Mouse (Mus musculus) kidney, embryonic 15.5 days (tissue): ENCODE measurements around the gene Dnajc15. TPM values are rescaled to one million over a fixed set of nuclear protein-coding genes. Genes with fewer than 3 reads are reported as not detected.

Experiments
- ATAC-seq: fragments of 200-750 bp; cut with Nextera tagmentation; replicated peaks from 2 replicates; pipeline ENCODE4 v1.8.0; 2017; ENCODE audit warnings: moderate TSS enrichment; ENCODE audit not compliant: low FRiP score
- H3K27ac ChIP-seq: fragments of 300-500 bp; sonication (generic); 2 replicates; pipeline ENCODE4 v1.5.1; 2015; ENCODE audit warnings: mild to moderate bottlenecking, inconsistent platforms
- H3K27me3 ChIP-seq: fragments of 300-500 bp; sonication (generic); 2 replicates; pipeline ENCODE4 v1.6.1; 2015; ENCODE audit warnings: inconsistent platforms
- H3K36me3 ChIP-seq: fragments of 300-500 bp; sonication (generic); 2 replicates; pipeline ENCODE4 v1.6.1; 2015; ENCODE audit warnings: inconsistent platforms
- H3K4me1 ChIP-seq: fragments of 300-500 bp; sonication (generic); 2 replicates; pipeline ENCODE4 v1.6.1; 2015; ENCODE audit warnings: inconsistent platforms
- H3K4me2 ChIP-seq: fragments of 300-500 bp; sonication (generic); 2 replicates; pipeline ENCODE4 v1.6.1; 2015; ENCODE audit warnings: moderate library complexity, mild to moderate bottlenecking, inconsistent platforms
- H3K4me3 ChIP-seq: fragments of 300-500 bp; sonication (generic); replicated peaks from 2 replicates; pipeline ENCODE4 v1.5.1; 2015; ENCODE audit warnings: mild to moderate bottlenecking, inconsistent platforms
- H3K9ac ChIP-seq: fragments of 300-500 bp; sonication (generic); 2 replicates; pipeline ENCODE4 v1.6.1; 2015; ENCODE audit warnings: mild to moderate bottlenecking, inconsistent platforms
- H3K9me3 ChIP-seq: fragments of 300-500 bp; sonication (generic); replicated peaks from 2 replicates; pipeline ENCODE4 v1.6.1; 2016; ENCODE audit warnings: inconsistent platforms
- WGBS: fragments of 180-500 bp; shearing (Covaris S2); methylation state at CpG from one replicate; pipeline ENCODE4 v1.1.7; 2015; ENCODE audit warnings: mixed read lengths; 5-methylcytosine and 5-hydroxymethylcytosine counted together
- polyA plus RNA-seq: library from polyadenylated mRNA; unstranded; fragments of >200 nt; fragmentation: Nextera tagmentation; extraction: Ambion mirVana; gene quantifications from 2 replicates; pipeline ENCODE4 v1.2.1, GENCODE M21; 2015

Gene Dnajc15
- polyA plus RNA-seq, 1 experiment from 2014 or later = 118 TPM

DNA sequence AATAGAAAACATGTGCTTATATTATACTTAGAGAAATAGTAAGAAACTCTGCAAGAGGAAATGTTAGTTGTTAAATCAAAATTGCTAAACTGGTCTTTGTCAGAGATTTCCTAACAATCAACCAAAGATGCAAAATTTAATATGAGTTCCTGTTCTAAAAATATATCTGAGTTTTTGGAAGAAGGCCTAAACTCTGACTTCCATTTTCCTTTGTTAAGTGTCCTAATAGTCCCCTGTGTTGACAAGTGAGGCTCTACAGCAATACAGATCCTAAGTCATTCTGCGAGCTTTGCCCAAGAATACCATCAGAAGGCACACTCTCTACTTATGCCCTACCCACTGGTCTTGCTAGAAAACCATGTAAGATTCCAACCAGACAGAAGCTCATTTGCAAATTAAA lies 21.0 kb downstream of the Dnajc15 start:
- no peak for ATAC-seq
- no peak overlapping the region for H3K9ac ChIP-seq
- no peaks in the 10 kb centered on the region; the same call in 1 of the 2 replicates for H3K9me3 ChIP-seq
- H3K4me1 ChIP-seq = 0 out of 2 replicates have a peak, but pooled peaks cover 2% of the 10 kb centered on the region
- no peak overlapping the region for H3K4me3 ChIP-seq
- H3K36me3 ChIP-seq = peaks cover 21% of the 10 kb centered on the region
- H3K27me3 ChIP-seq = no peaks in the 10 kb centered on the region
- H3K27ac ChIP-seq = no peak overlapping the region
- WGBS = 92% methylated on average over 1 of the region's 1 CpGs
- H3K4me2 ChIP-seq = no peak overlapping the region

DNA sequence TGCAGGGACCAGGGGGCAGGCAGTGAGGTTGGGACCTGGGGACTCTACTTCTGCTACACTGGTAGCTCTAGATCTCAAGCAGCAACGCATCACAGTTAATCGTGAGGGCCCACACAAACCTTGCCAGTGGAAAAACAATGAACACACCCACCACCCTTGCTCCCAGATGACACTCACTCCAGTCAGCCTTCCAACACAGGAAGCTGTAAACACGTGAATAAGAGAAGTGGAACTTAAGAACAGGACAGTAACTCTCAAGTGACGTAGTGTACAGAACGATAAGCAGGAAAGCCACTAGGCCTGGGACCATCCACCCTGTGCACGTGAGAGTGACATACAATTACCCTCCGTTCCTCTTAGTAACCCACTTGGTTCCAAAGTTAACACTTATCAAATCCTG lies 25.1 kb downstream of the Dnajc15 start:
- ATAC-seq = no peak
- Histone ChIP-seq H3K9me3 (no peaks in the 10 kb centered on the region), H3K4me1 (peaks cover 13% of the 10 kb centered on the region; the same call in 1 of the 2 replicates), H3K27me3 (no peaks in the 10 kb centered on the region), H3K4me2 (no peak overlapping the region), H3K4me3 (no peak overlapping the region), H3K27ac (no peak overlapping the region), H3K9ac (no peak overlapping the region), H3K36me3 (peaks cover 16% of the 10 kb centered on the region)
- WGBS = 77% methylated on average over 7 of the region's 7 CpGs

DNA sequence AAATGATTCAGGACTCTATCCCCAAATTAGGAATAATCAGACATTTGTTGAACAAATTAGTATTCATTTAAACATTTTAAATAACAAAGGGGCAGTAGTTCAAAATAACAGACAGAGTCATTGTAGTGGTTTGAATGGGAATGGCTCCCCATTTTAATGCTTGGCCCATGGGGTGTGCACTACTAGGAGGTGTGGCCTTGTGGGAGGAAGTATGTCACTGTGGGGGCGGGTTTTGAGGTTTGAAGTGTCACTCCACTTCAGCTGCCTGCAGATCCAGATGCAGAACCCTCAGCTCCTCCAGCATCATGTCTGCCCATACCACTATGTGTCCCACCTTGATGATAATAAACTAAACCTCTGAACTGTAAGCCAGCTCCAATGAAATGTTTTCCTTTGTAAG lies 26.6 kb downstream of the Dnajc15 start:
- Histone ChIP-seq H3K4me2 (no peak overlapping the region), H3K9me3 (no peaks in the 10 kb centered on the region), H3K4me3 (no peak overlapping the region), H3K9ac (no peak overlapping the region), H3K27ac (no peak overlapping the region), H3K4me1 (peaks cover 13% of the 10 kb centered on the region; the same call in 1 of the 2 replicates), H3K36me3 (peaks cover 16% of the 10 kb centered on the region), H3K27me3 (no peaks in the 10 kb centered on the region)
- 88% methylated on average over 1 of the region's 1 CpGs for WGBS
- no peak for ATAC-seq

GRCm38 (mm10) chr14:77846206-77846605 lies 28.7 kb downstream of the Dnajc15 start:
- H3K36me3 ChIP-seq = 0 out of 2 replicates have a peak, but pooled peaks cover 3% of the 10 kb centered on the region
- no peak overlapping the region for H3K4me3 ChIP-seq
- H3K4me2 ChIP-seq = no peak overlapping the region
- H3K27me3 ChIP-seq = no peaks in the 10 kb centered on the region
- H3K4me1 ChIP-seq = peaks cover 13% of the 10 kb centered on the region; the same call in 1 of the 2 replicates
- 45% methylated on average over 4 of the region's 4 CpGs for WGBS
- H3K9me3 ChIP-seq = no peaks in the 10 kb centered on the region
- H3K27ac ChIP-seq = 0 out of 2 replicates have a peak overlapping the region, but pooled peaks have one; percentile 54
- H3K9ac ChIP-seq = no peak overlapping the region
- ATAC-seq = peak; percentile 87

DNA sequence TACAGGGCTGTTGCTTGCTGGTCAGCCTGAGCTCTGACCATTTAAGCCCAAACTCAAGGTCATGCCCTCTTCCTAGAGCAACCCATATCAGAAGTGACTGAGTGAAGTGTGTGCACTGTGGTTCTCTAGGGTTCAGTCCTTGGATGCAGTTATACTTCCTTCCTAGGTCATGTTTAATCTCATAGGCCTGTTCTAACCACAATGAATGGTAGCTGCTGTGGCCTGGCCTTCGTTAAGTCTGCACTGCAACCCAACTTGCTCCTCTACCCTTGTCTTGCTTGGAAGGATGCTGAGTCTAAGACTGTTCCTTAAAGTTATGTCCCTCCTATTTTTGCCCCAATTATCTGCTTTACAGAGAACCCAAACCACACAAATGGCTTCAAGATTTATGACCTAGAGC lies 29.4 kb downstream of the Dnajc15 start:
- peaks cover 13% of the 10 kb centered on the region; the same call in 1 of the 2 replicates for H3K4me1 ChIP-seq
- no peak overlapping the region for H3K4me3 ChIP-seq
- H3K27me3 ChIP-seq = no peaks in the 10 kb centered on the region
- no peak overlapping the region for H3K4me2 ChIP-seq
- no peak overlapping the region for H3K9ac ChIP-seq
- no peak for ATAC-seq
- H3K36me3 ChIP-seq = 0 out of 2 replicates have a peak, but pooled peaks cover 3% of the 10 kb centered on the region
- WGBS = 80% methylated on average over 1 of the region's 1 CpGs
- H3K27ac ChIP-seq = peak overlapping the region; percentile 54
- no peaks in the 10 kb centered on the region for H3K9me3 ChIP-seq

DNA sequence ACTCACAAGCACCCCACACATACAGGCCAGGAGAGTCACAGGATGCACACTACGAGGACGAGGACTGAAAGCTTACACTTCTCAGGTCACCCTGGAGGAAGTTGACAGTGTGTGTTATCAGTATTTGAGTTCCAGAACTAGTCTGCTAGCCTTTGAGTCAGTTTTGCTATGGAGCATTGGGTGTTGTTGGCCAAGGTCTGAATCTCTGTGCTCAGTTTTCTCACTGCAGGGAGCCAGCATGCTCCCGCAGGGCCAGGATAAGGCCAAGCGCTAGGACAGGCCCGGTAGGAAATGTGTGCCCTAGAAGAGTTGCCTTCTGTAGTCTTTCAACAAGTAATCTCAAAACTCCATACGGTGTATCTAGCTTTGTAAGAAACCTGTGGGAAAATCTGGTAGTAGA lies 34.4 kb downstream of the Dnajc15 start:
- Histone ChIP-seq H3K9me3 (no peaks in the 10 kb centered on the region), H3K4me3 (no peak overlapping the region), H3K27me3 (no peaks in the 10 kb centered on the region), H3K9ac (no peak overlapping the region), H3K36me3 (no peaks in the 10 kb centered on the region), H3K4me1 (peaks cover 4% of the 10 kb centered on the region; the same call in 1 of the 2 replicates), H3K27ac (no peak overlapping the region), H3K4me2 (no peak overlapping the region)
- WGBS = 76% methylated on average over 6 of the region's 6 CpGs
- no peak for ATAC-seq

GRCm38 (mm10) chr14:77840078-77840477 lies 34.8 kb downstream of the Dnajc15 start:
- H3K4me2 ChIP-seq = no peak overlapping the region
- H3K4me1 ChIP-seq = no peaks in the 10 kb centered on the region
- H3K36me3 ChIP-seq = no peaks in the 10 kb centered on the region
- 80% methylated on average over 2 of the region's 2 CpGs for WGBS
- H3K27me3 ChIP-seq = no peaks in the 10 kb centered on the region
- H3K27ac ChIP-seq = no peak overlapping the region
- no peak overlapping the region for H3K4me3 ChIP-seq
- no peak overlapping the region for H3K9ac ChIP-seq
- ATAC-seq = no peak
- no peaks in the 10 kb centered on the region for H3K9me3 ChIP-seq

DNA sequence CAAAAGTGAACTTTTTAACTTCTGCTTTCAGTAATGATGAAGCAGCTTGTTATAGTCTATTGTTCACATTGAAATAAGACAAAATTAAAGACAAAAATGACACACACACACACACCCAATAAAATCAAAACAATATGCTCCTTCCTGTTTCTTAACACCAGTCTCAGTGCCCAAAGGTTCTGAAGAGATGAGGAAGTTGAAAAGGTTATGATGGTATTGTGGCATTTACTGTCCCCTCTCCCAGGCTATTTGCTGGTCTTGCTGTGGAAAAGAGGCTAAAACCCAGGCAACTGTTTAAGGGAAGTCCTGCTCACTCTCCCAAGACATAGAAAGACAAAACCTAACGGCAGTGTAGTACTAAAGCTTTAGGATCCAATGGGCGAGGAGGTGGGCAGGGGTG lies 38.1 kb downstream of the Dnajc15 start:
- H3K36me3 ChIP-seq = no peaks in the 10 kb centered on the region
- no peak for ATAC-seq
- 77% methylated on average over 2 of the region's 2 CpGs for WGBS
- H3K4me2 ChIP-seq = no peak overlapping the region
- H3K27ac ChIP-seq = no peak overlapping the region
- no peaks in the 10 kb centered on the region for H3K9me3 ChIP-seq
- H3K4me1 ChIP-seq = no peaks in the 10 kb centered on the region
- no peak overlapping the region for H3K9ac ChIP-seq
- no peak overlapping the region for H3K4me3 ChIP-seq
- H3K27me3 ChIP-seq = no peaks in the 10 kb centered on the region

GRCm38 (mm10) chr14:77832359-77832758 lies 42.6 kb downstream of the Dnajc15 start:
- Histone ChIP-seq H3K9me3 (no peaks in the 10 kb centered on the region), H3K27me3 (no peaks in the 10 kb centered on the region), H3K4me3 (no peak overlapping the region), H3K4me1 (no peaks in the 10 kb centered on the region), H3K4me2 (no peak overlapping the region), H3K9ac (no peak overlapping the region), H3K36me3 (no peaks in the 10 kb centered on the region), H3K27ac (no peak overlapping the region)
- ATAC-seq = no peak

DNA sequence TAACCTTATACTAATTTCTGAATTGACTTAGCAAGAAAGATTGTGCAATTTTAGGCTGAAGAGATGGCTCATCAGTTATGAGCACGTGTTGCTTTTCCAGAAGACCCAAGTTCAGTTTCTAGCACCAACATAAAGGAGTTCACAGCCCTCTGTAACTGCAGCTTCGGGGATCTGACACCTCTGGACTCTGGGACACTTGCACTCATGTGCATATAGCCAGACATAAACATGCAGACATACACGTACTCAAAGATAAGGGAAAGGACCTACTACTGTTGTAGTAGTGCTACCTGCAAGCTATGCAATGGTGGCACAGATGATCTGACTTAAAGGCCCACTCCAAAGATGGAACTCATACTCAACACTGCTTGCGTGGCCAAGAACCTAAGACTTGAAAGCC lies 43.0 kb downstream of the Dnajc15 start:
- Histone ChIP-seq H3K4me2 (no peak overlapping the region), H3K9ac (no peak overlapping the region), H3K27ac (no peak overlapping the region), H3K27me3 (no peaks in the 10 kb centered on the region), H3K9me3 (no peaks in the 10 kb centered on the region), H3K36me3 (no peaks in the 10 kb centered on the region), H3K4me3 (no peak overlapping the region), H3K4me1 (no peaks in the 10 kb centered on the region)
- WGBS = 89% methylated on average over 4 of the region's 4 CpGs
- ATAC-seq = no peak

DNA sequence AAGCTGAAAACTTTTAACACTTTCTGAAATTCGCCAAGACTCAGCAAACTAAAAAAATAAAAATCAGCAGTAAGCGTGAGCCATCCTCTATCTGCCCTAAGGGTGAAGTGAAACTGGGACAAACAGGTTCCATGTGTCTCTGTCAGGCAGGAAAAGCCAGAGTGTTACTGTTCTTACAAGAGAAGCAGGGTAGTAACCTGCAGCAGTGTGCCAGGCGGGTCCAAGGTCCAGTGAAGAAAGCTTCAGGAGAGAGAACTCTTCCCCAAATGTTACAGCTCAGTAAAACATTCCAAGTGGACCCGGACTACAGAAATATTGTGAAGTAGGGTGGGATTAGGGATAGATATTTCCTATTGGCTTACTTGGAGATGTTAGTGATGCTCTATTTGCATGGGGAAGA lies 45.3 kb downstream of the Dnajc15 start:
- Histone ChIP-seq H3K4me2 (no peak overlapping the region), H3K27me3 (no peaks in the 10 kb centered on the region), H3K36me3 (peaks cover 8% of the 10 kb centered on the region; the same call in 1 of the 2 replicates), H3K4me1 (no peaks in the 10 kb centered on the region), H3K9me3 (no peaks in the 10 kb centered on the region), H3K4me3 (no peak overlapping the region), H3K27ac (no peak overlapping the region), H3K9ac (no peak overlapping the region)
- ATAC-seq = no peak
- 85% methylated on average over 4 of the region's 4 CpGs for WGBS

DNA sequence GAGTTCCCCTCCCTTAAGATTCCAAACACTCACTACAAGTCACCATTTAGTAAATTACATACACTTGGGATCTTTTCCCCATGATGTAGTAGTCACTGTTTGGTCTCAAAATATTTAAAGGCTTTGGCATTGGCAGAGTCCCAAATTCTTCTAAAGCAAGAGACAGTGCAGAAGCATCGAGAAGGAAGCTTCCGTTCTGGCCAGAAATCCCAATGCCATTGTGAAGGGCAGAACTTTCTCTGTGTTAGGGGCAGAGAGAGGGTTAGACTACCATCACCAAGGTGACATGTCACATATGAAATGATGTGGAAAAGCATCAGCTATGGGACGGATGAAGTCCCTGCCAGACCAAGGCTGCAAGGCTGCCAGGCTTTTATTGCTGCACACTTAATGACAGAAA lies 49.0 kb downstream of the Dnajc15 start:
- no peak overlapping the region for H3K9ac ChIP-seq
- no peak for ATAC-seq
- H3K4me3 ChIP-seq = no peak overlapping the region
- H3K9me3 ChIP-seq = no peaks in the 10 kb centered on the region
- no peaks in the 10 kb centered on the region for H3K4me1 ChIP-seq
- peaks cover 28% of the 10 kb centered on the region for H3K36me3 ChIP-seq
- H3K4me2 ChIP-seq = no peak overlapping the region
- H3K27me3 ChIP-seq = no peaks in the 10 kb centered on the region
- H3K27ac ChIP-seq = no peak overlapping the region
- WGBS = 65% methylated on average over 3 of the region's 3 CpGs

DNA sequence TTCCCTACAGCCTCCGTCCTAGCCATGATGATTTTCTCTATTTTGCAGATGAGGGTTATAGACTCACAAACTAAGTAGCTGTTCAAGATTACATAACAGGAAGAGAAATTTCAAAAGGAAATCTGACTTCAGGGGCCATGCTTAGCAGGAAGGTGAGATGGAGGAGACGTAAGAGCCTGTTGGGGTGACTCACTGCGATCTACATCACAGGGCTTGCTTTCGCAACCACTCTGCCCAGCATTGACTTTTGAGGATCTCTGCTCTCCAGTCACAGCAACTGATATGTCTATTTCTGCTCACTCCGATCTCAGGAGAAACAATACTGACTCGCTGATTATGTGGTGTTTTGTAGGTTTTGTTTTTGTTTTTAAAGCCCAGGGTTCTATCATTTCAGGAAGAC lies 49.8 kb downstream of the Dnajc15 start:
- peaks cover 30% of the 10 kb centered on the region for H3K36me3 ChIP-seq
- no peak for ATAC-seq
- no peak overlapping the region for H3K27ac ChIP-seq
- no peak overlapping the region for H3K4me2 ChIP-seq
- H3K9me3 ChIP-seq = no peaks in the 10 kb centered on the region
- H3K4me1 ChIP-seq = no peaks in the 10 kb centered on the region
- no peaks in the 10 kb centered on the region for H3K27me3 ChIP-seq
- WGBS = 93% methylated on average over 6 of the region's 6 CpGs
- no peak overlapping the region for H3K9ac ChIP-seq
- no peak overlapping the region for H3K4me3 ChIP-seq
